Mouse (Mus musculus) granulocyte monocyte progenitor cell, adult 5-6 weeks (primary cell): Measurements from ENCODE around the gene Sp8. TPM values are rescaled to one million over a fixed set of nuclear protein-coding genes. Genes with fewer than 3 reads are reported as not detected.
A peak's percentile ranks its signal among the peaks of the same experiment; 100 is the strongest.

Experiments
- ATAC-seq: replicated peaks from 2 replicates; pipeline ENCODE4 v1.8.0; 2016; ENCODE audit warnings: mild to moderate bottlenecking, moderate TSS enrichment, inconsistent platforms; ENCODE audit not compliant: poor library complexity, severe bottlenecking
- total RNA-seq, 2 experiments: library from RNA; stranded (forward) in 1 of 2; stranded (reverse) in 1 of 2; fragments of 200-712, 200-1000 nt in 1 of 2; fragments of >200 nt in 1 of 2; fragmentation: Nextera tagmentation in 1 of 2; gene quantifications; 2 replicates each; pipeline ENCODE4 v1.2.3; 2014 to 2017

Gene Sp8
- total RNA-seq, 2 experiments from 2014 or later = not detected

DNA sequence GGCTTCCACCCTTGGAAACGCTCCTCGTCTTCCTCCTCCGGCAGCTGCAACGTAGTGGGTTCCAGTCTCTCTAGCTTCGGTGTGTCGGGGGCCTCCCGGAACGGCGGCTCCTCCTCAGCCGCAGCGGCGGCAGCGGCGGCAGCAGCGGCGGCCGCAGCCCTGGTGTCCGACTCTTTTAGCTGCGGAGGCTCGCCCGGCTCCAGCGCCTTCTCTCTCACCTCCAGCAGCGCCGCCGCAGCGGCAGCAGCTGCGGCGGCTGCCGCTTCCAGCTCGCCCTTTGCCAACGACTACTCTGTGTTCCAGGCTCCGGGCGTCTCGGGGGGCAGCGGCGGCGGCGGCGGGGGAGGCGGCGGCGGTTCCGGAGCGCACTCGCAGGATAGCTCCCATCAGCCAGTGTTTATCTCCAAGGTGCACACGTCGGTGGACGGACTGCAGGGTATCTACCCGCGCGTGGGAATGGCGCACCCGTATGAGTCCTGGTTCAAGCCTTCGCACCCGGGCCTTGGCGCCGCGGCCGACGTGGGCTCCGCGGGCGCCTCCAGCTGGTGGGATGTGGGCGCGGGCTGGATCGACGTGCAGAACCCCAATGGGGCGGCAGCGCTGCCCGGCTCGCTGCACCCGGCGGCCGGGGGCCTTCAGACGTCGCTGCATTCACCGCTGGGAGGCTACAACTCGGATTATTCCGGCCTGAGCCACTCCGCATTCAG lies 2.5 kb downstream of the Sp8 start:
- ATAC-seq = peak; percentile 18; the same call in 1 of the 2 replicates

- ATAC-seq = 0 out of 2 replicates have a peak, but pooled peaks have one; percentile 10
Measured at GRCm38 (mm10) chr12:118849203-118849861, 3.2 kb downstream of the Sp8 start.

DNA sequence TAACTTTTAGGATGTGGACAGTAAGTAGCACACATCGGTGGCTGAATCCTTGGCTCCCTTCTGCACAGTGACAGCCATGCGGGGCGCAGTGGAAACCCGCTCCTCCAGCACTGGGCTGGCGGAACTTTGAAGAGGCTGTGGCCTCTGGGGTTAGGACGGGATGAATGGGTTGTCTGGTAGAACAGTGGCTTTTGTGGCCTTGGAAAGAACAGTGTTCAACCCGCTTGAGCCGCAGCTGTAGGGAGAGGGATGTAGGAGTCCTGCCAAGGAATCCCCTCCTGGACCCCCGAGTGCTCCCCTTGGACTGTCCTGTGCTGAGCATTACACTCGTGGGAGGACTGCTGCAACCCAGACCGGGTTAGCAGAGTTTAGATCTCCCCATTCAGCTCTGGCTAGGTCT lies 3.9 kb downstream of the Sp8 start:
- ATAC-seq = no peak

DNA sequence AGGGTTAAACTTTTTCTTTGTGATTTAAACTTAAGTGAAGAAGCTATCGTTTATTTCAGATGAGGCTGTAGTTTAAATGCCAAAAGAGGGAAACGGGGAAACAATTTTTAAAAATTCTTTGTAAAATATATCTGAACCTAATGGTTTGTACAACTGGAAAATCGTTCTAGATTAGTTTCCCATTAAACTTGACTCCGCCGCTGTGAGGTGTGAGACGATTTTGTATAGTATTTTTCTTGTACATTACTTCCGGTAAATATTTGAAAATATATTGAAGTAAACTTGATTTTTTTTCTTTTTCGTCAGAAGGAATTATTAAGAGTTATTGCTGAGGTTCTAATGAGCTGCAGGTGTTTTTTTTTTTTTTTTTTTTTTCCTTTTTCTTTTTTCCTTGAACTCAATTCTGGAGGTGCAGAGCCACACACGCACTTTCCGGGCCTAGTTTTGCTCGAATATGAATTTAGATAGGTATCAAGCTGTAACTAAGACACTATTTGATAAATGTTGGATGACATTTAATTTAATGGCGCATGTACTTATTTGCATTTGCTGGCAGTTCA lies 4.8 kb downstream of the Sp8 start:
- no peak for ATAC-seq

DNA sequence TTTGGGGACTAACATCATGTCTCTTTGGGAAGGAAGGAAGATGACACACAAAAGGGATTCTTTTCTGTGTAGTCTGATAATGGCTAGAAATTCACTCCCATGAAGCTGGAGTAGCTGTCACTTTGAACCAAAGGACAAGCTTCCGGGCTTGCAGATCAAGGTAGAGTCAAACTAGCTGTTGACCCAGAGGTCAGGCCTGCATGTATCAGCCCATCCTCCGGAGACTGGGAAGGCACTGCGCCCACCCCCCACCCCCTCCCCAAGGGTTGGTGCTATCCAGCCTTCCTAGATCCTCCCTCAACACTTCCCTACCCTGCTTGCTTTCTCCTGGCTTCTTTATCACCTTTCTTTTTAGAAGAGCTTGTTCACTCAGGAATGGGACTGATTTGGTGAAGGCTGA lies 7.2 kb downstream of the Sp8 start:
- no peak for ATAC-seq

- no peak for ATAC-seq
Measured at GRCm38 (mm10) chr12:118854401-118854800, 8.3 kb downstream of the Sp8 start.

- peak; percentile 99 for ATAC-seq
Measured at GRCm38 (mm10) chr12:118854831-118855453, 8.8 kb downstream of the Sp8 start.

- ATAC-seq = no peak
Measured at GRCm38 (mm10) chr12:118856151-118856550, 10.0 kb downstream of the Sp8 start.

DNA sequence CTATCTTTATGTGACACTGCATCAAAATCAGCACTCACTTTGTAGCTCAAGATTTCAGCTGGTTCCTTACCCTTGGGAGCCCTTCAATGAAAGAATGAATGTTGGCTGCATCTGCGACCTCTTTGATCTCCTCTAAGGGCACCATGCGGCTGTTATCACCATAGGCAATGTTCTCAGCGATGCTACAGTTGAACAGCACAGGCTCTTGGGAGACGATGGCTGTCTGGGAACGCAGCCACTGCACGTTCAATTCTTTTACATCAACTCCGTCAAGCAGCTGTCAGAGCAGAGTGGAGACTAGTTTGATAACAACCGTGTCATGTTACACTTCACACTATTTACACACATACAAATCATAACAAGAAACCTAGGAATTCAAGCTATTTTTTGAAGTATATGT lies 26.5 kb downstream of the Sp8 start:
- no peak for ATAC-seq

GRCm38 (mm10) chr12:118882790-118883189 lies 36.7 kb downstream of the Sp8 start:
- no peak for ATAC-seq

- no peak for ATAC-seq
Measured at GRCm38 (mm10) chr12:118887964-118888363, 41.8 kb downstream of the Sp8 start.

Other genes starting within 250 kb of the Sp8 start
- gene Abcb5, start 120.1 kb downstream of the Sp8 start, total RNA-seq (2014; fragmentation: Nextera tagmentation) = not detected in 2 replicates
- gene Abcb5, start 120.1 kb downstream of the Sp8 start, total RNA-seq (2017) = not detected in 2 replicates